Mouse (Mus musculus) adrenal gland, adult 18-20 months (tissue): ENCODE data around the gene Fbxo34. TPM values are rescaled to one million over a fixed set of nuclear protein-coding genes. Genes with fewer than 3 reads are reported as not detected.
"Not testable (repeated sequence)": the region's sequence is repeated elsewhere in the genome, so short reads cannot be mapped to it uniquely, and the experiment has no call there.

ENCODE experiments used
- DNase-seq, 2 experiments: peaks; one replicate each; pipeline ENCODE4 v3.0.0; 2021 to 2022; ENCODE audit warnings: low spot score in 2 of 2
- total RNA-seq, 2 experiments: library from RNA; stranded (reverse); gene quantifications; 1 replicate in 1 of 2; 2 replicates in 1 of 2; pipeline ENCODE4 v1.2.3; 2021

Gene Fbxo34
- total RNA-seq, 2 experiments from 2014 or later, result 21.5 to 28.3 TPM

DNA sequence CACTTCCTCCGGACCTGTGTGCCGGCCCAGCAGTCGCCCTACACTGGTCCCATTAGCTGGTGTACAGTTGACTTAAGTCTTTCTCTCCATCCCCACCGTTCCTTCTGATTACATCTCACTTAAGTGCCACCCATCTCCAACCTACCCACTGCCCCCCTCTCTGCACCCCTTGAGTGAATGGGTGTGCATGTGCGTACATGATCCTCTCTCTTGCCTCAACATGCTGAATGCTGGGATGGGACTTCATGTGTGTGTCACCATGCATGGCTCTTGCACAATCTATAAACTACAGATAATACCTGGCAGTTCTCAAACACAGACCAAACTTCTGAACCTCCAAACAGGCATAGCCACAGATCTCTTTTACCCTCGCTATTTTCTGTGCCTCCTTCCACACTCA is 101.4 kb downstream of the Fbxo34 start:
- DNase-seq, result no peak

DNA sequence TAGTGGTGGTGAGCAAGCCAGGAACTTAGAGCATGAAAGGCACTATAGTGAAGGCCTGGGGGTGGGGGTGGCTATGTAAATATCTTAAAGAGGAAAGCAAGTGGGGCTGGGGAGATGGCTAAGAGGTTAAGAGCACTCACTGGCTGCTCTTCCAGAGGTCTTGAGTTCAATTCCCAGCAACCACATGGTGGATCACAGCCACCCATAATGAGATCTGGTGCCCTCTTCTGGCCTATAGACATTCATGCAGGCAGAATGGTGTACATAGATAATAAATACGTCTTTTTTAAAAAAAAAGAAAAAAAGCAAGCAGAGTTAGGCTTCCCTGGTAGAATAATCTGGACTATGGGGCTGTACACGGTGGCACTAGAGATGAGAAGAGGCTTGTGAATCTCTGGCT is 103.2 kb downstream of the Fbxo34 start:
- no peak for DNase-seq

DNA sequence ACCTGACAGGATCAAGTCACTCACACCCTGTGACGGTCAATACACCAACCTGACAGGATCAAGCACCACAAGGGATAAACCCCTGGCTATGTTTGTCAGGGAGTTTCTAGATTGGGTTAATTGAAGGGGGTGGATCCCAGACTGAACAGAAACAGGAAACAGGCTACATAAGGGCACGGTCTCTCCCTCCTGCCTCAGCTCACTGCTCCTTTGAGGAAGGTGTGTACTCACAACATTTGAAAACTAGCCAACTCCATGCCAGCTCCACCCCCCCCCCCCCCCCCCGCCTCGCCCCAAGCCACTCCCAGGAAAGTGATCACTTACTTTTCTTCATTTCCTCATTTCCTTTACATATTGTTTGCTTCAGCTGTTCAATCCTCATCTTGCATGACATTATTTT is 104.0 kb downstream of the Fbxo34 start:
- no peak for DNase-seq

DNA sequence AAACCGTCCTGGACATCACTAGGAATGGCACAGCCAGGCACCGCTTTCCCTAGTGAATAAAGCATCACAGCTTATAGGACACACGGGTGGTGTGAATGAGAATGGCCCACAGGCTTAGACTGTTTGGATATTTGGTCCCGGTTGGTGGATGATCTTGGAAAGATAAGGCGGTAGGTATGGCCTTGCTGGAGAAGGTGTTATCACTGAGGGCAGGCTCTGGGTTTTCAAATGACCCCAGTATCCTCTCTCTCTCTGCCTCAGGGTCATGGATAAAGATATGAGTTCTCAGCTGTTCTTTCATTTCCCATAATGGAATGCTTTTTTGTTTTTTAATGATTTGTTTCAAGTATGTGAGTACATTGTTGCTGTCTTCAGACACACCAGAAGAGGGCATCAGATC is 105.0 kb downstream of the Fbxo34 start:
- DNase-seq, result no peak

DNA sequence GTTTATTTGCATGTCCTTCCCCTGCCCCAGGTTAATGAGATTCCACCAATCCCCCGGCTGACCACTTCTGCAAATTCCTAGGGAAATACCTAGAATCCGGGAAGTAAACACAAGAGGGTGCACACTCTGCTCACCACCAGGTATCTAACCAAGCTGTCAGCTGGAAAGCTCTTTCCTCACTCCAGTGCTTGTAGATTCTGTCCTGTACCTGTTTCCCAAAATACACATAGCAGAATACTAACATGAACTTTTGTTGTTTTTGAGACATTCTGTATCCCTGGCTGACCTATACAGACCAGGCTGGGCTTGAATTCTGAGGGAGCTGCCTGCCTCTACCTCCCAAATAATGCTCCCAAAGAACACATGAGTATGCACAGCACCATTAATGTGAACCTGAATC is 110.5 kb downstream of the Fbxo34 start:
- DNase-seq, result no peak

DNA sequence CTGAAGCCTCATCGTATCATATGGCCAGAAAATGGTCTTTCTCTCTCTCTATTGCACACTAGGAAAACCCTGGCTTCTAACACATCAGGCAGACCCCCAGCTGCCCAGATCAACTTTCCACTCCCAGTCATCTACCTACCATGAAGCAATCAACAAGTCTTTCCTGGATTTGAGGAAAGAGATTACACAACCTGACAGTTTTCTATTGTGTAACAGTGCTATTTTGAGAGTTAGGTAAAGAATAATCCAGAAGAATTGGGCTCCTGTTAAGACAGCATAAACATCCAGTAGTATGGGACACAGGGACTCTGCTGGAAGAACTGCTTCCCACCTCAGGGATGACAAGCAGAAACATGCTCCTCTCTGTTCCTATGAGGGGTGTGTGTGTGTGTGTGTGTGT is 112.3 kb downstream of the Fbxo34 start:
- DNase-seq, result no peak

DNA sequence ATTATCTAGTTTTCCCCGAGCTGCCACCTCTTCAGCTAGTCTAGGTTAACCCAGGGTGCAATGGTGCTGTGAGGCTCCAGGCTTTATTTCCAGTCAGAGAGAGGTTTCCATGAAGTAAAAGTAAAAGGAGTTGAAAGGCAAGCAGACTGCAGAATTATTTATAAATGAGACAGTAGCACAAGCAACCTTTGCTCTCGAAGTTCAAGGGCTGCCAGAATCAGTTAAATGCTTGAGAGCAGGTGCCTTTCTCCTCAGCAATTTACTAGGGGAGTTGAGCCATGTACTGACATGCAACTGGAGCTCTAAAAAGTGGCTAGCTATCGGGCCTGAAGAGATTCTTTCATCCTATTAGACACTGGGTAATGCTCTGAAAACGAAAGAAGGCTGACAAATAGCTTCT is 112.9 kb downstream of the Fbxo34 start:
- DNase-seq, result no peak

DNA sequence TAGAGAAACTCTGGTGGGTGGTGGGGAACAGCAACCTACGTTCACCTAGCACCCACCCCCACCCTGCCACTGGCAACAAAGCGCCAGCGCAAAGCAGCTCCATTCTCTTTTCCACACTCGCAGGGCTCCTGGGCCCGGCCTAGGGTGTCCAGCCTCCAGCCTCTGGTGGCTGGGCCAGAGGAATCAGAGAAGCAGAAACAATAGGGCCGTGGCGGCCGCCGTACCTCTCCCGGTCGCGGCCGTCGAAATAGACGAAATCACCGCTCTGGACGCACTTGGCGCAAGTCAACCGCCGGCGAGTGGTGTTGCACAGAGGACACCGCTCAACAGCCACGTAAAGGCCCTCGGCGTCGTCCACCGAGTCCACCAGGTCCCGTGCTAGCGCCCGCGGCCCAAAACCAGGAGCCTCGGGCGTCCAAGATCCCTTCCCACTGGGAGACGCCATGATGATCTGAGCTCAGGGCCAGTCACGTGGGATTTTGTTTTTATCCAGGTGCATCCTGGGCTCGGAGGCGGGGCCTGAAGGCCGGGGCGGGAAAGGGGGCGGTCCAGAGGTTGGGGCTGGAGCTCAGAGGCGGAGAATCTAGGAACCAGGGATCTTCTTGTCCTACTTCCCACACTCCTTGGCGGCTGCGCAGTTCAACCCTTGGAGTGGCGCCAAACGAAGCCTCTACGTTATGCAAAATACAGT is 117.9 kb downstream of the Fbxo34 start:
- DNase-seq, result peak; percentile 94 to 95

DNA sequence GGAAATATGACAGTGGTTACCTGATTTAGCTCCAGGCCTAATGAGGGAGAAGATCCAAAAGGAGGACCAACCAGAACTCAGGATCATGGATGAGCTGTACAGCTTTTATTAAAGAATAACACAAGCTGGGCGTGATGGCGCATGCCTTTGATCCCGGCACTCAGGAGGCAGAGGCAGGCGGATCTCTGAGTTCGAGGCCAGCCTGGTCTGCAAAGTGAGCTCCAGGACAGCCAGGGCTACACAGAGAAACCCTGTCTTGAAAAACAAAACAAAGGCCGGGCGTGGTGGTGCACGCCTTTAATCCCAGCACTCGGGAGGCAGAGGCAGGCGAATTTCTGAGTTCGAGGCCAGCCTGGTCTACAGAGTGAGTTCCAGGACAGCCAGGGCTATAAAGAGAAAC is 120.3 kb downstream of the Fbxo34 start, which contains the start of gene Atg14:
Gene Atg14, minus strand, starts transcription at position 101 of the 400 bp plus-strand sequence.
- DNase-seq, result not testable (repeated sequence)

DNA sequence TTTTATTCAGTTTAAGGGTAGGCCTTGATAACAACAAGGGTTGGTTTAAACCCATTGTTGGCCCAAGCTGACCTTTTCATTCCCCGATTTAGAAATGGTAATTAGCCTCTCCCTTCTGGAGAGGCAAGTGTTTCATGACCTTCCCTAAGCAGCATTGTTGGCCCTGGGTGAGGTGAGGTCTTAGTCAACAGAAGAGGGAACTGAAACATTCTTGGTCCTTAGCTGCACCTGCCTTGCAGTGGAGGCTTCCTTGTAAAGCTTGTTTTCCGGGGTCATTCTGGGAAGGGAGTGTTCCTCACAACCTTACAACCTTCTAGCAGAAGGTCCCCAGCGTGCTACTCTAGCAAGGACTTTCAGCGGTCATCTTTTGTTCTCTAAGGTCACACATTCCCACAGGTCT is 122.5 kb downstream of the Fbxo34 start:
- DNase-seq, result no peak

DNA sequence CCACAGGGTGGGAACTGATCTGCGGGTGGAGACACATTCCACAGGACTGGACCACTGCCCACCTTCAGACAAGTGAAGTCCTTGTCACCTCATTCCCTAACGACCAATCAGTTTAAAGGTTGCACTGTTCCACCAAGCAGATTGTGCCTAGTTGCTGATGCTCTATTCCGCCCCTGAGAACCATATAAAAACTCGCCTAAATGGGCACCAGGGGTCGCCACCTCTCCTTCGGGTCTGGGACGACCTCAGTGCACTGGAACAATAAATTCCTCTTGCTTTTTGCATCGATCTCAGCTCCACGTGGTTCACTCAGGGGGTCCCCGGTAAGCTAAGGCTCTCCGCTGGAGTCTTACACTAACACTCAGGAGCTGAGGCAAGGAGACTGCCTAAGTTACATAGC is 124.5 kb downstream of the Fbxo34 start:
- no peak for DNase-seq

DNA sequence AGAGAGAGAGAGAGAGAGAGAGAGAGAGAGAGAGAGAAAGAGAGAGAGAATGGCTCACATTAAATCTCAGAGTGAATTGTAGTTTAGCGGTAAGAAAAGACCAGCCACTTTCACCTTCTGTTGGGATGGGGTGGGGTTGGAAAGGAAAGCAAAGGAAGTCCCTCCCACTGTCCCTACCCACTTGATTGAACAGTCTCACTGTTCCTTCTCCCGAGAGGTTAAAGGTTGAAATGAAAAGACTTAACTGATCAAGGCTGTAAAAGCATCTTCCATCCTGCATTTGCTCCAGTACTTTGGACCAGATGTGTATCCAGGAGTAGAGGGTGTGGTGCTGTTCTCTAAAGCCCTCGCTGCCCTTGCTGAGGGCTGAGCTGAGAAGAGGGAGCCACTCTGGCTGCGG is 126.5 kb downstream of the Fbxo34 start:
- no peak for DNase-seq

DNA sequence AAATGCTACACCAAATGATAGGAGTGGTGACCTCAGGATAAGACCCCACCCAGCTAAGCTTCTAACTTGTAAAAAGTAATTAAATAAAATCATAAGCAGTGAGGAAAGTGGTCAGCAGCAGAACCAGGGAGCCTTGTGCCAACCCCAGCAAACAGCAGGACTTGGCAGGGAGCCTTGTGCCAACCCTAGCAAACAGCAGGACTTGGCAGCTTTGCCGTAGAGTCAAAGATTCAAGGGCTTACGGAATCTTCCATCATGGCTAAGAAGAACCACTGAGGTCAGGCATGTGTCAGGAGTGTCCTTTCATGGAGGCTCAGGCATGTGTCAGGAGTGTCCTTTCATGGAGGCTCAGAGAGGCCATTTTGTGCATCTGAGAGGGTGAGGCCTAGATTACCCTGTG is 127.9 kb downstream of the Fbxo34 start:
- DNase-seq, result peak; percentile 28 to 31

DNA sequence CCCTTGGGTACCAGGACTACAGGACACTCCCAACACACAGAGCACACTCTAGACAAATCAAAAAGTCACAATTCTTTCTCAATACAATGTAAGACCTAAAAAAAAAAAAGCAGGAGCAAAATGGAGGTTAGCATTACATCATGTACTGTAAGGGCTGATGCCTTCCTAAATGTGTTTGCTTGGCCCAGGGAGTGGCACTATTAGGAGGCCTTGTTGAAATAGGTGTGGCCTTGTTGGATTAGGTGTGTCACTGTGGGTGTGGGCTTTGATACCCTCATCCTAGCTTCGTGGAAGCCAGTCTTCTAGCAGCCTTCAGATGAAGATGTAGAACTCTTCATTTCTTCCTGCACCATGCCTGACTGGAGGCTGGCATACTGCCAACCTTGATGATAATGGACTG is 131.1 kb downstream of the Fbxo34 start:
- DNase-seq, result no peak

Other genes with a start within 250 kb of the Fbxo34 start
- 1 to 10 TPM; 1.4 TPM for gene Wdhd1, start 173.6 kb upstream of the Fbxo34 start, total RNA-seq
- 10 to 100 TPM; 19.2 to 21.5 TPM for gene Socs4, start 173.5 kb upstream of the Fbxo34 start, total RNA-seq
- gene Mapk1ip1l, start 152.2 kb upstream of the Fbxo34 start, total RNA-seq, result 10 to 100 TPM; 69.8 to 82.6 TPM
- gene Lgals3, start 82.7 kb upstream of the Fbxo34 start, total RNA-seq, result 10 to 100 TPM; 18.5 to 42.1 TPM
- gene Dlgap5, start 32.0 kb upstream of the Fbxo34 start, total RNA-seq, result 1 to 10 TPM in 1 of 2 experiments, under 1 TPM in 1; 0.93 to 2.2 TPM
- gene Atg14, start 120.2 kb downstream of the Fbxo34 start, total RNA-seq, result 10 to 100 TPM; 13.6 to 16.0 TPM
- gene Ktn1, start 198.0 kb downstream of the Fbxo34 start, total RNA-seq, result 10 to 100 TPM; 41.8 to 56.7 TPM